Mouse (Mus musculus): ENCODE results near the gene Gm11937.
"Not testable (repeated sequence)": the region's sequence is repeated elsewhere in the genome, so short reads cannot be mapped to it uniquely, and the experiment has no call there.

Gene Gm11937

DNA sequence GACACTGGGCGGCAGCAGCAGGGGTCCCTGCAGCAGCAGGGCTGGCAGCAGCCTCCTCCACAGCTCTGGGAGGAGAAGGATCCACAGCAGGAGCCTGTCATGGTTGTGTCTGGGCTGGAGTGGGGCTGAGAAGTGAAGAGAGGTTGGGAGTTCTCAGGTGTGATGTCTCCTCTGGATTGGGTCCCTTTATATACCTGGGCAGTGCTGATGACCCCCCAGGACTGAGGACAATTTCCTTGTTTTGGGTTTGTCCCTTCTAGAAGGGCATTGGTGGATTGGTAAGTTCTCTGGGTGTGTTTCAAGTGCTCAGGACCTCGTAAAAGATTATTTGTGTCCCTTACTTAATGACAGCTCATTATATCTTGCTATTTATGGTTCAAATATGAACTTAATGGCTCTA, at the start of gene Gm11937:
Gm11937 (minus strand) TSS at position 101 of the 400 bp plus-strand sequence.
- DNase-seq (ENCODE audit: low spot score): not testable (repeated sequence)

DNA sequence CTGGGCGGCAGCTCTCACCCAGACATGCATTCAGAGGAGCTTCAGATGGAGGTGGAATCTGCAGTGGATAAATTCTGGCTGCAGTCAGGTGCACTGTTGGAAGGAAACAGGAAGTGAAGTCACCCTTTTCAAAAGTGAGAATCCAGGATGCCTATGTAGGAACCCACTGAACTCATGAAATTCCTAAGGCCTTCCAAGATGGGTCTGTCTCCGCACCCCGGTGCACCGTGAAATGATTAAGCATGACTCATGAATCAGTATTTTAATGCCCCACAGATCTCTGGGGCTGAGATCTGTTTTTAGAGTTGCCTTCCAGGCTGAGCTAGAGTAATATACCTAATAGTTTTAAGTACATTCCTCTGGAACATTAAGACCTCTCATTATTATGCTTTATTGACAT, 49.3 kb upstream of the Gm11937 start:
- no peak for DNase-seq (ENCODE audit: low spot score)

DNA sequence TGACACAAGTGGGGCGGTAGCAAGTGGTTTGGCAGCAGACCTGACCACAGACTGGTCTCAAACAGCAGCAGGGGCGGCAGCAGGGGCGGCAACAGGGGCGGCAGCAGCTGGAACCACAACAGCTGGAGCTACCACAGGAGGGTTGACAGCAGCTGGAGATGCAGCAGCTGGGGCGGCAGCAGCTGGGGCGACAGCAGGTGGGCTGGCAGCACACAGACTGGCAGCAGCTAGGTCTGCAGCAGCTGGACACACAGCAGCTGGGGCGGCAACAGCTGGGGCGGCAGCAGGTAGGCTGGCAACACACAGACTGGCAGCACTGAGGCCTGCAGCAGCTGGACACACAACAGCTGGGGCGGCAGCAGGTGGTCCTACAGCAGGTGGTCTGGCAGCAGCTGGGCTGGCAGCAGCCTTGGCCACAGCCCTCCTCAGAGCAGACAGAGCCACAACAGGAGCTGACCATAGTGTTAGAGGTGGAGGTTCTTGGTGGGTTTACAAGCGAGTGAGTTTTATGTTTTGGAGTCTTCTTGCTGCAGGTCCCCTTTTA, 48.5 kb upstream of the Gm11937 start, which contains the start of gene Gm11563:
Gm11563 (minus strand) TSS at position 494 of the 544 bp plus-strand sequence.
- not testable (repeated sequence) for DNase-seq (ENCODE audit: low spot score)

DNA sequence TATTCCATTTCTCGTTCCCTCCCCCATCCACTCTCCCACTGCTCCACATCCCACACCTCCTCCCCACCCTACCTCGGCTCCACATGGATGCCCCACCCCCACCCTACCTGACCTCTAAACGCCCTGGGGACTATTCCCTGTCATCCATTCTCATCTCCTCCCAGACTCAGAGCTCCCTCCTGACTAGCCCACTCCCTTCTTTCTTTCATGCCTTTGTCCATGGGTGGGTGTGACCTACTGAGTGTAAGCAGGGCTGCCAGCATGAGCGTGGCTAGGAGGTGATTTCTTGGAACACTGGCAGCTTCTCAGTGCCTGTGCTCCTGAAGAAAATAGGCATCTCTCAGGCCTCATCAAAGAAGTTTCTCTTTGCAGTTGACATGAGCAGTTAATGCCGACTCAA, 47.1 kb upstream of the Gm11937 start:
- no peak for DNase-seq (ENCODE audit: low spot score)

DNA sequence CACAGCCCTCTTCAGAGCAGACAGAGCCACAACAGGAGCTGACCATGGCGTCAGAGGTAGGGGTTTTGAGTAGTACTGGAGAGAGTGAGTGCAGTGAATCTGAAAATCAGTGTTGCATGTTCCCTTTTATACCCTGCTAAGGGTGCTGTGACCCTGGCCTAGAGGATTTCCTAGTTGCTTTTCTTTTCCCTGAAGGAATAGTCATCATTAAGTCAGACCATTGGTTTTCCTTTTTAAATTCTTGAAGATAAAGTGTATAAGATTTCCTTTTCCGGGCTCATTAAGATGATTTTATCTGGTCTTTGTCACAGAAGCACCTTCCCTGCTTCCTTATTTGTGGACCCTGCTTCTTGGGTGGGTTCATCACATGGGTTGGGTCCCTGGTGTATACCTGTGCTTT, 40.1 kb upstream of the Gm11937 start, which contains the start of gene Gm11555:
Gm11555 (minus strand) TSS at position 101 of the 400 bp plus-strand sequence.
- no peak for DNase-seq (ENCODE audit: low spot score)

DNA sequence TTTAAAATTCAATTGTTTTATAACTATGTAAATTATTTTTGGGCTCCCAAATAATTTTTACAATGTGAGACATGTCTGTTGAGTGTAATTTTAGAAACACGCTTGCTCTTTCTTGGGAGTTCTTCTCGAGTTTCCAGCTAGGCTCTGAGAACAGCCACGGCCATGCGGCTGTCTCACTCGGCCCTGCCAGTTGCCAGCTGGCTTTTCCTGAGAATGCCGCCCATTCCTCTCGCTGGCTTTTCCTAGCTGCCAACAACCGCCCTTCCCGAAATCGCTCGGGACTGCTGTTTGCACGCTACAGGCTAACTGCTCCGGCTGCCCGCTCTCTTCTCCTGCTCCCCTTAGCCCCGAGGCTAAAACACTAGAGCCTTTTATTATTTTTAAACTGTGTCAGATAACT, 36.5 kb upstream of the Gm11937 start:
- DNase-seq (ENCODE audit: low spot score): no peak

DNA sequence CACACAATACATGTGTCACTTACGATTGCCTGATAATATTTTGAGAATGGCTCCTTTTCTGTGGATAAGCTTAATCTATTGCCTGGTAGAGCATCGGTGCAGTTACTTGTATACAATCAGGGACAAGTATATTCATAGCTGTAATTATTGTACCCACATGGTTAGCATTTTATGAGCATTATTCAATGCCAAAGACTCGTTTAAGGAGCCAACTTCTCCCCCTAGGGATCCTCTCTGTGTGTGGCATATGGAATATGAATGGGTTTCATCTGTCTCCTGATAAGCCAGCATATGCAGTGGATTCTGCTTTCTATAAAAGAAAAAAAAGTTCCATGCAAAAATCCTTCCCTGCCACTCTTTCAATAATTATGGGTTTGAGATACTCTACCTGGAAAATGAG, 34.4 kb upstream of the Gm11937 start:
- DNase-seq (ENCODE audit: low spot score): no peak

DNA sequence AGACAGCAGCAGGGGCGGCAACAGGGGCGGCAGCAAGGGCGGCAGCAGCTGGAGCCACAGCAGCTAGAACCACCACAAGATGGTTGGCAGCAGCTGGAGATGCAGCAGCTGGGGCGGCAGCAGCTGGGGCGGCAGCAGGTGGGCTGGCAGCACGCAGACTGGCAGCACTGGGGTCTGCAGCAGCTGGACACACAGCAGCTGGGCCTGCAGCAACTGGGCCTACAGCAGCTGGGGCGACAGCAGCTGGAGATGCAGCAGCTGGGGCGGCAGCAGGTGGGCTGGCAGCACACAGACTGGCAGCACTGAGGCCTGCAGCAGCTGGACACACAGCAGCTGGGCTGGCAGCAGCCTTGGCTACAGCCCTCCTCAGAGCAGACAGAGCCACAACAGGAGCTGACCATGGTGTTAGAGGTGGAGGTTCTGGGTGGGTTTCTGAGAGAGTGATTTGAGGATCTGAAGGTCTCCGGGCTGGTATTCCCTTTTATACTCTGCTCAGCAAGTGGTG, 33.7 kb upstream of the Gm11937 start, which contains the start of gene Krtap4-7:
Krtap4-7 (minus strand) TSS at position 455 of the 505 bp plus-strand sequence.
- not testable (repeated sequence) for DNase-seq (ENCODE audit: low spot score)

DNA sequence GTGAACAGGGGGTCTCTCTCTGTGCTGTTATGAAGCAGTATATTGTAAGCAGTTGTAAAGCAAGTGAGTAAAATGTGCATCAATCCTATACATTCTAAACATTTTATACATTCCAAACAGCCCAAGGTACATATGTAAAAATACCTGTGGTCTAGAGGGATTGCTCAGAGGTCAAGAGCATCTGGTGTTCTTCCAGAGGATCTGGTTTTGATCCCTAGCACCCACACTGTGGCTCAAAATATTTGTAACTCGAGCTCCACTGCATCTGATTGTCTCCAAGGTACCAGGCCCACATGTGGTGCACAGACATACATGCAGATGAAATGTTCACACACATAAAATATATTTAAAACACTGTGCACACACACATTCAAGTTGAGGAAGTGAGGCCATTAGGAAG, 30.9 kb upstream of the Gm11937 start:
- DNase-seq (ENCODE audit: low spot score): no peak

DNA sequence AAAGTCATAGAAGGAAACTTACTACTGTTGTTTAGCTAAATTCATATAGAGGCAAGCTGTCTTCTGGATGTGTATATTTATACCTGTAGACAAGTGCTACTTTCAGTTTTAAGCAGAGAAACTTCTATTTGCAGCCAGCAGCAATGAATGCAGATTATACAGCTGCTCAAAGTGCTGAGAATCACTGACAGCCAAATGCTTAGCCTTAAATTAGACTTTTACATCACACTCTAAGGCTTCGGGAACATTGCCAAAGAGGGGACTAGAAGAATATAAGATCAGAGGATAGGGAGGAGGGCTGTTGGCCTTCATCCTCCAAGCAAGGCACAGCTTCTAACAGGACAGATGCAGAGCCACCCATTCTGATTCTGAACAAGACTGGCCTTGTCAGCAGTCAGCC, 27.1 kb upstream of the Gm11937 start:
- DNase-seq (ENCODE audit: low spot score): no peak

DNA sequence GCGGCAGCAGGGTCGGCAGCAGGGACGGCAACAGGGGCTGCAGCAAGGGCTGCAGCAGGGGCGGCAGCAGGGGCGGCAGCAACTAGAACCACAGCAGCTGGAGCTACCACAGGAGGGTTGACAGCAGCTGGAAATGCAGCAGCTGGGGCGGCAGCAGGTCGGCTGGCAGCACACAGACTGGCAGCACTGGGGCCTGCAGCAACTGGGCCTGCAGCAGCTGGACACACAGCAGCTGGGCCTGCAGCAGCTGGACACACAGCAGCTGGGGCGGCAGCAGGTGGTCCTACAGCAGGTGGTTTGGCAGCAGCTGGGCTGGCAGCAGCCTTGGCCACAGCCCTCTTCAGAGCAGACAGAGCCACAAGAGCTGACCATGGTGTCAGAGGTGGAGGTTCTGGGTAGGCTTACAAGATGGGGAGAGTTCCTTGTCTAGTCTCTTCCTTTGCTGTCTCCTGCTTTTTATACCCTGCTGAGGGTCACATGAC, 24.7 kb upstream of the Gm11937 start, which contains the start of gene Krtap4-2:
Krtap4-2 (minus strand) TSS at position 432 of the 482 bp plus-strand sequence.
- DNase-seq (ENCODE audit: low spot score): no peak

DNA sequence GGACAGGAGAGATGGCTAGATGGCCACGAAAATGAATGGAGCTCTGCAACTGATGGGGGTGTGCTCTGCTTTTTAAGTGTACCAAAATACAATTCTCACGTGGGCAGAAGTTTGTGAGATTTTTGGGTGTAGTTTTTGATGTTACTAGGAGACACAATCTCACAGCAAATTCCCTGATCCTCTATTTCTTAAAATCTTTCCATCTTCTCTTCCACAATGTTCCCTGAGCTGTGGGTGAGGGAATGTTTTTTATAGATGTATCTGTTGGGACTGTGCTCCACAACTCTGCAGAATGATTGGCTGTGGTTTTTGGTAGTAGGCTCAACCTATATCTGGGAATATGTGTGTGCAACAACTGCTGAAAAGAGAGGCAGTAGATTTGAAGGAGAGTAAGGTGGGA, 23.3 kb upstream of the Gm11937 start:
- DNase-seq (ENCODE audit: low spot score): no peak

DNA sequence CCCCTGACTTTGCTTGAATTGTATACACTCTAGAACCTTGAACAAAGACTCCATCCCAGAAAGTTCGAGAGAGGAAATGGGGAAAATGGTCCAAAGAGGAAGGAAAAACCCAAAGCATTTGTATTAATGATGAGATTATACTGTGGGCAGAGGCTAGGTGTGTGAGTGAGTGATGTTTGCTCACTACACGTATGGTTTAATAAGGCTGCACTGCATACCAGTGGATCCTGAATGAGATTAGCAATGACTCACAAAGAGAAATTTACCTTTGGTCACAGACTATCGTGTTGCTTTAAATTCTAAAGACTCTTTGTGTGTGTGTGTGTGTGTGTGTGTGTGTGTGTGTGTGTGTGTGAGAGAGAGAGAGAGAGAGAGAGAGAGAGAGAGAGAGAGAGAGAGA, 20.9 kb upstream of the Gm11937 start:
- no peak for DNase-seq (ENCODE audit: low spot score)

DNA sequence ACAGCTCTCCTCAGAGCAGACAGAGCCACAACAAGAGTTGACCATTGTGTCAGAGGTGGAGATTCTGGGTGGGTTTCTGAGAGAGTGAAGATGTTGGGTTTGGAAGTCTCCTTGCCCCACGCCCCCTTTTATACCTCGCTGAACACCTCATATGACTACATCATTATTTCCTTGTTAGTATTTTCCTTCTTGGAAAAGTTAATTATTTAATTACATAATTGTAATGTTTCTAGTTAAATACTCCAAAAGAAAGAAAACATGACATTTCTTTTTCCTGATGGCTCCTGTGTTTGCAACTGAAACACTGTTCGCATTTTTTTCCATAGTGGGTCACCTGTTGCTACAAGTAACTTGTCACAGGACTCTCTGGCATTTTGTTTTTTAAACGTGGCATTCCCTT, 18.1 kb upstream of the Gm11937 start, which contains the start of gene Krtap4-1:
Krtap4-1 (minus strand) TSS at position 101 of the 400 bp plus-strand sequence.
- no peak for DNase-seq (ENCODE audit: low spot score)

DNA sequence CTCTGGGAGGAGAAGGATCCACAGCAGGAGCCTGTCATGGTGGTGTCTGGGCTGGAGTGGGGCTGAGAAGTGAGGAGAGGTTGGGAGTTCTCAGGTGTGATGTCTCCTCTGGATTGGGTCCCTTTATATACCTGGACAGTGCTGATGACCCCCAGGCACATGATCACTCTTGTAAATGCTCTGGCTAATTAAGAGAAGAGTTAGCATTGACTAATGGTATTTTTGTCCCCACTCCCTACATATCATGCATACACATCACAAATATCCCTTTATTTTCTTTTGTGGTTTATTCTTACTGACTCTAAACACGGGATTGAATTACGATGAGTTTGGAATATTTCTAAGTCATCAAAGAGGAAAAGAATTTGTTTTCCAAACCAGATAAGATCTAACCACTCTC, 10.3 kb upstream of the Gm11937 start, which contains the start of gene Gm11562:
Gm11562 (minus strand) TSS at position 101 of the 400 bp plus-strand sequence.
- DNase-seq (ENCODE audit: low spot score): no peak

DNA sequence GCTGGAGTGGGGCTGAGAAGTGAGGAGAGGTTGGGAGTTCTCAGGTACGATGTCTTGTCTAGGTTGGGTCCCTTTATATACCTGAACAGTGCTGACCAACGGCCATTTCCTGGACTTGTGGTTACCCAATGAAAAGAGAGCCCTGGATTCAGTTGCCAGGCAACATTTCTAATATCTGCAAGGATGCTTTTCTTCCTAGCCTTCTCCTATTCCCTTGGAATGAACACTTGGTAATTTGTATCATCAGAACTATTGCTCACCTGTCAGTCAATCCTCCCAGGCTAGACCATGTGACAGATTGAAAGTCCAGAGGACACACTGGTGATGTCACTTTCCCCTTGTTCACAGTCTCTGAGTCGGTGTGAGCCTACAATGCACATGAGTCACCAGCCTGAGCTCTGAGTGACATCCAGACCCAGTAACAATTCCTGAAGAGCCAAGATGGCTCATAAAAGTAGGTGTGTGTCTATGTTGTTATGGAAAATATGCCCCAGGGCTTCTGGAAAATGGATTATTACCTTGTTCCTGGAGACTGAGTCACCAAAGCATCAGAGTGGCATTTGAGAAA, 4.9 kb upstream of the Gm11937 start, which contains the start of gene Krtap2-4:
Krtap2-4 (minus strand) TSS at position 51 of the 568 bp plus-strand sequence.
- no peak for DNase-seq (ENCODE audit: low spot score)

DNA sequence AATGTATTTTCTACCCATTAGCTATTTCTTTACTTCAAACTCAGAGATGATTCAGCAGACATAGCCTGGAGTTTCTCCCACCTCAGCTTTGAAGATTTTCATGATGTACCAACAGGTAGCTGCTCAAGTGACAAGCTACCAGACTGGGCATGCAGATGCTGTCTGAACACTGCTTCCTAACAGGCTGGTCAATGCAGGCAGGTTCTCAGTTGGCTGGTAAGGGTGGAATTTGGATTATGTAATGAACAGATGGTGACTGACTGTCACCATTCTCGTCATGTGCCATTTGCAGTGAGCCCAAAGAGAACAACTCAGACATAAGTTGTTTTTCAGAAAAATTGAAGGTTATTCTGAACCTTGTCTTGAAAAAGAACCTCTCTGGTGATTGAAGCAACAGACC, 863 bp downstream of the Gm11937 start:
- no peak for DNase-seq (ENCODE audit: low spot score)

DNA sequence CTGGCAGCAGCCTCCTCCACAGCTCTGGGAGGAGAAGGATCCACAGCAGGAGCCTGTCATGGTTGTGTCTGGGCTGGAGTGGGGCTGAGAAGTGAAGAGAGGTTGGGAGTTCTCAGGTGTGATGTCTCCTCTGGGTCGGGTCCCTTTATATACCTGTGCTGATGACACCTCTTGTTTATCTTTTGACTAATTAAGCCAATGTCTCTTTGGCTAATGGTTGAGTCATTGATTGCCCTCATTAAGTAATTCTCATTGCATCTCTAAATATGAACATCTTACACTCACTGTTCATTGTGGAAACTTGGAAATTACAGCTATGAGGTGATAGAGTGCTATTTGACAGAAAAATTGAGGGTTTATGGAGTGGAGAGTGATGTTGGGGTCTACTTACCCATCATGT, 6.8 kb downstream of the Gm11937 start, which contains the start of gene Gm11938:
Gm11938 (minus strand) TSS at position 101 of the 400 bp plus-strand sequence.
- not testable (repeated sequence) for DNase-seq (ENCODE audit: low spot score)

DNA sequence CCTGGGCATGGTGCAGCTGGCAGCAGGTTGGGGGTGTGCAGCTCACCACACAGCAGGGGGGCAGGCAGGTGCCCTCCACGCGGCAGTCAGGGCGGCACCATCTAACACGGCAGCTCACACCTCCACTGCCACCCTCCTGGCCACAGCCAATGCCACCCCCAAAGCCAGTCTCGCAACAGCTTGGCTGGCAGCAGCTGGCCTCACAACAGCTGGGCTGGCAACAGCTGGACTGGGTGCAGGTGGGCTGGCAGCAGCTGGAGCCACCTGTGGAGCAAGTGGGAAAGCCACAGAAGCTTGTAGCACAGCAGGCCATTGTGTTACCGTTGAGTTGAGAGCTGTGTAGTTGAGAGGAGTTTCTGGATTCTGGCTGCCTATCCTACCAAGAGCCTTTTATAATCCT, 12.2 kb downstream of the Gm11937 start, which contains the start of gene Krtap9-3:
Krtap9-3 (minus strand) TSS at position 364 of the 400 bp plus-strand sequence.
- DNase-seq (ENCODE audit: low spot score): not testable (repeated sequence)

DNA sequence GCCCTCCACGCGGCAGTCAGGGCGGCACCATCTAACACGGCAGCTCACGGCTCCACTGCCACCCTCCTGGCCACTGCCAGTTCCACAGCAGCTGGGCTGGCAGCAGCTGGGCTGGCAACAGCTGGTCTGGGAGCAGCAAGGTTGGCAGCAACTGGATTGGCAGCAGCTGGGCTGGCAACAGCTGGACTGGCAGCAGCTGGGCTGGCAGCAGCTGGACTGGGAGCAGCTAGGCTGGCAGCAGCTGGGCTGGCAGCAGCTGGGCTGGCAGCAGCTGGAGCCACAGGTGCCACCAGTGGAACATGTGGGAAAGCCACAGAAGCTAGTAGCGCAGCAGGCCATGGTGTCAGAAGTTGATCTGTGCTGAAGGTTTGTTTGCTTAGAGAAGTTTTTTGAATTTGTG, 19.0 kb downstream of the Gm11937 start, which contains the start of gene Krtap1-3:
Krtap1-3 (minus strand) TSS at position 359 of the 400 bp plus-strand sequence.
- DNase-seq (ENCODE audit: low spot score): no peak

DNA sequence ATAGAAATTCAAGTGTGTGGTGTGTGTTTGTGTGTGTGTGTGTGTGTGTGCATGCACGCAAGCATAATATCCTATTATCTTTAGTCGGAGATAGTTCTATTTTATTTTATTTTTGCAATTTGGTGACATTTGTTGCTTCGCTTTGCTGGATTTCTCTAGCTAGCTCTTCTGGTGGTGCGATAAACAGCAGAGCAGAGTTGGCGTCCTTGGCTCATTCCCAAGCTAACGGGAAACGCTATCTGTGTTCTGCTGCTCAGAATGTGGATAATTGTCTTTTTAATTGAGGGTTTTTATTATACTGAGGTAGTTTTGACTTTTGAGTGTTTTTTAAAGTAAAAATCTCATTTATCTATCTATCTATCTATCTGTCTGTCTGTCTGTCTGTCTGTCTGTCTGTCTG, 24.9 kb downstream of the Gm11937 start:
- DNase-seq (ENCODE audit: low spot score): no peak

DNA sequence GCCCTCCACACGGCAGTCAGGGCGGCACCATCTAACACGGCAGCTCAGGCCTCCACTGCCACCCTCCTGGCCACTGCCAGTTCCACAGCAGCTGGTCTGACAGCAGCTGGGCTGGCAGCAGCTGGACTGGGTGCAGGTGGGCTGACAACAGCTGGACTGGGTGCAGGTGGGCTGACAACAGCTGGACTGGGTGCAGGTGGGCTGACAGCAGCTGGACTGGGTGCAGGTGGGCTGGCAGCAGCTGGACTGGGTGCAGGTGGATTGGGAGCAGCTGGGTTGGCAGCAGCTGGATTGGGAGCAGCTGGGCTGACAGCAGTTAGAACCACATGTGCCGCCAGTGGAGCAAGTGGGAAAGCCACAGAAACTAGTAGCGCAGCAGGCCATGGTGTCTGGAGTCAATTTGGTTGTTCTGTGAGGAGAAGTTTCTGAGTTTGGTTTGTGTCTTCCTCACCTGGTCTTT, 26.7 kb downstream of the Gm11937 start, which contains the start of gene Krtap1-4:
Krtap1-4 (minus strand) TSS at position 410 of the 460 bp plus-strand sequence.
- no peak for DNase-seq (ENCODE audit: low spot score)

DNA sequence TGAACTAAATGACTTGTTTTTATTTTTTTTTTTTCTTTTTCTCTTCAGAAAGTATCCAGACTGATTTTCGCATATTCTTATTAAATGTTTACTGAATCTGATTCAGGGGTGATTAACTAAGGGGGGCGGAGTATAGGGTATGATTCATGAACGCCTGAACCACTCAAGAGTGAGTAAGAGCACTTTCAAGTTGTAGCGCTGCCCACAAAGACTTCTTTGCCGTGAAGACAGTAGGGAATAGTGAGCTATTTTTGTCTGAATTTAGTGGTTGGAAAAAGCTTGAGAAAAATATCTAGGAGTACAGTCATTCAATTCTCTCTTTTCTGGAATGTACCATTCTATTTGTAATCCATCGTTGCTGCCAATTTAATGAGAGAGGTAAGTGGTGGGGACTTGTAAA, 28.4 kb downstream of the Gm11937 start:
- DNase-seq (ENCODE audit: low spot score): no peak

All from yolk sac, embryonic 10.5 days (tissue).